Mouse (Mus musculus) thymus, adult 2 months (tissue): Measurements from ENCODE around the gene Tuba3a. TPM values are rescaled to one million over a fixed set of nuclear protein-coding genes. Genes with fewer than 3 reads are reported as not detected.
"Not testable (repeated sequence)": the region's sequence is repeated elsewhere in the genome, so short reads cannot be mapped to it uniquely, and the experiment has no call there.

Source experiments
- DNase-seq: peaks from one replicate; pipeline ENCODE4 v3.0.0; 2021
- H3K27ac ChIP-seq: fragments of 200-500 bp; 2 replicates; pipeline ENCODE4 v1.5.1; 2012; ENCODE audit warnings: low read length, control low read depth; ENCODE audit not compliant: control insufficient read depth, insufficient read depth
- H3K27me3 ChIP-seq: fragments of 200-500 bp; 2 replicates; pipeline ENCODE4 v1.6.1; 2012; ENCODE audit warnings: mild to moderate bottlenecking, low read length, moderate library complexity, mixed read lengths; ENCODE audit not compliant: control insufficient read depth, insufficient read depth
- H3K36me3 ChIP-seq: fragments of 200-500 bp; 2 replicates; pipeline ENCODE4 v1.6.1; 2012; ENCODE audit warnings: mild to moderate bottlenecking, low read length, moderate library complexity; ENCODE audit not compliant: control insufficient read depth, insufficient read depth
- H3K4me1 ChIP-seq: fragments of 200-500 bp; replicated peaks from 2 replicates; pipeline ENCODE4 v1.6.1; 2012; ENCODE audit warnings: low read length; ENCODE audit not compliant: control insufficient read depth, insufficient read depth
- H3K4me3 ChIP-seq: fragments of 200-500 bp; 2 replicates; pipeline ENCODE4 v1.5.1; 2012; ENCODE audit warnings: mild to moderate bottlenecking, low read length, control low read depth, moderate library complexity; ENCODE audit not compliant: control insufficient read depth, insufficient read depth
- CTCF ChIP-seq: fragments of 200-500 bp; IDR thresholded peaks from 2 replicates; pipeline ENCODE4 v1.5.1; 2012; ENCODE audit warnings: mild to moderate bottlenecking, control low read depth, low read length, moderate library complexity, borderline replicate concordance; ENCODE audit not compliant: control insufficient read depth, poor library complexity, insufficient read depth; ENCODE audit errors: extremely low read depth
- POLR2A ChIP-seq: fragments of 200-500 bp; IDR thresholded peaks from 2 replicates; pipeline ENCODE4 v1.6.1; 2012; ENCODE audit warnings: mild to moderate bottlenecking, low read length, control low read depth, moderate library complexity; ENCODE audit not compliant: control insufficient read depth, poor library complexity, insufficient read depth; ENCODE audit errors: extremely low read depth
- WGBS: fragments of 180-500 bp; shearing (Covaris S2); methylation state at CpG from one replicate; pipeline ENCODE4 v1.1.7; 2018; 5-methylcytosine and 5-hydroxymethylcytosine counted together
- polyA plus RNA-seq: library from polyadenylated mRNA; depleted of rRNA; stranded (reverse); fragments of >200 nt; gene quantifications from 2 replicates; pipeline ENCODE4 v1.2.3, GENCODE M21; 2012

The Tuba3a gene
- polyA plus RNA-seq, 1 experiment = 0.84 TPM

- TF ChIP-seq CTCF (no peak), POLR2A (no peak)
- no peak overlapping the region for H3K27ac ChIP-seq
- WGBS = 83% methylated on average over 8 of the region's 8 CpGs
- H3K27me3 ChIP-seq = no peaks in the 10 kb centered on the region
- H3K4me3 ChIP-seq = no peak overlapping the region
- DNase-seq = no peak
- no peaks in the 10 kb centered on the region for H3K4me1 ChIP-seq
- no peaks in the 10 kb centered on the region for H3K36me3 ChIP-seq
Measured at GRCm38 (mm10) chr6:125284250-125284649, 1.6 kb downstream of the Tuba3a start.

- not testable (repeated sequence) for H3K4me1 ChIP-seq, H3K27ac ChIP-seq, DNase-seq, H3K36me3 ChIP-seq, H3K4me3 ChIP-seq, H3K27me3 ChIP-seq
- WGBS = 96% methylated on average over 13 of the region's 13 CpGs
Measured at GRCm38 (mm10) chr6:125282721-125283120, 3.1 kb downstream of the Tuba3a start.

- Histone ChIP-seq H3K27me3 (no peaks in the 10 kb centered on the region), H3K27ac (no peak overlapping the region), H3K4me1 (no peaks in the 10 kb centered on the region), H3K36me3 (no peaks in the 10 kb centered on the region), H3K4me3 (no peak overlapping the region)
- WGBS = 54% methylated on average over 8 of the region's 8 CpGs
- TF ChIP-seq POLR2A (no peak), CTCF (no peak)
- no peak for DNase-seq
Measured at GRCm38 (mm10) chr6:125279729-125280128, 6.1 kb downstream of the Tuba3a start.

- Histone ChIP-seq H3K27ac (no peak overlapping the region), H3K27me3 (no peaks in the 10 kb centered on the region), H3K36me3 (no peaks in the 10 kb centered on the region), H3K4me1 (peaks cover 13% of the 10 kb centered on the region), H3K4me3 (no peak overlapping the region)
- WGBS = 66% methylated on average over 15 of the region's 15 CpGs
- no peak for TF ChIP-seq POLR2A
- no peak for TF ChIP-seq CTCF
- peak; percentile 31 for DNase-seq
Measured at GRCm38 (mm10) chr6:125274841-125275563, 10.8 kb downstream of the Tuba3a start.

- no peaks in the 10 kb centered on the region for H3K36me3 ChIP-seq
- H3K27ac ChIP-seq = no peak overlapping the region
- 75% methylated on average over 10 of the region's 10 CpGs for WGBS
- peaks cover 15% of the 10 kb centered on the region for H3K4me1 ChIP-seq
- no peak overlapping the region for H3K4me3 ChIP-seq
- no peak for TF ChIP-seq POLR2A
- TF ChIP-seq CTCF = no peak
- no peaks in the 10 kb centered on the region for H3K27me3 ChIP-seq
- no peak for DNase-seq
Measured at GRCm38 (mm10) chr6:125272228-125272785, 13.5 kb downstream of the Tuba3a start.

GRCm38 (mm10) chr6:125271455-125272227 is 14.2 kb downstream of the Tuba3a start:
- Histone ChIP-seq H3K27ac (no peak overlapping the region), H3K4me3 (no peak overlapping the region), H3K27me3 (no peaks in the 10 kb centered on the region), H3K36me3 (no peaks in the 10 kb centered on the region), H3K4me1 (peaks cover 17% of the 10 kb centered on the region)
- peak; percentile 86 for DNase-seq
- peak; percentile 73; the same call in 1 of the 2 replicates for TF ChIP-seq CTCF
- no peak for TF ChIP-seq POLR2A
- 15% methylated on average over 17 of the region's 17 CpGs for WGBS
